Mouse (Mus musculus) T-helper 17 cell (primary cell): ENCODE data around the gene Psmb6.

Source experiments
- in situ Hi-C, 2 experiments: fragments of 300-600 bp; cut with MboI, MseI; formaldehyde crosslinking; loops; 1 replicate in 1 of 2; 2 replicates in 1 of 2; pipeline ENCODE4 v1.15.1; 2025; ENCODE audit warnings: high pct_unique_total_duplicates in 2 of 2

The Psmb6 gene

DNA sequence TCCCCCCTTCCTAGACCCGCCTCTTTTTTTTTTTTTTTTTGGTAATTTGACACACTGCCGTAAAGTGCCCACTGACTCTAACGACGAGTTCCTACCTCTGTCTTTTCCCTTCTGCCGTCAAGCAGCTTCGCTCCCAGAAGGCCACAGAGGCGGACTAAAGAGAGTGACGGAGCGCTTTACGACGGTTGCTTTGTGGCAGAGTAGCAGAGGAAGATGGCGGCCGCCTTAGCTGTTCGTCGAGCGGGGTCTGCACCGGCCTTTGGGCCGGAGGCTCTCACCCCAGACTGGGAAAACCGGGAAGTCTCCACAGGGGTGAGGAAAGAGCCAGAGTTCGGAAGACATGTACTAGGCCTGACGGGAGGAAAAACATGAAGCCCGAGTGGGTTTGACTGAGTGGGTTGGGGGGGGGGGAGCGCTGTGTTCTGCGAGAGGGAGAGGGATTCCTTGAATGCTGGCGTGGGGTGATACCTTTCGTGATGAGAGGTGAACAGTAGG, at the start of gene Psmb6:
Psmb6 (plus strand) TSS at position 184 of the 495 bp plus-strand sequence.
- in situ Hi-C loops: loop anchor here in 1 of 2 experiments (10.0 kb wide), 1 partner anchor 230 kb away; no protein-coding TSS in a partner anchor

GRCm38 (mm10) chr11:70485498-70485897, 39.7 kb upstream of the Psmb6 start:
- in situ Hi-C loops: no loop called here

GRCm38 (mm10) chr11:70487816-70488215, 37.4 kb upstream of the Psmb6 start:
- in situ Hi-C loops: no loop called here

DNA sequence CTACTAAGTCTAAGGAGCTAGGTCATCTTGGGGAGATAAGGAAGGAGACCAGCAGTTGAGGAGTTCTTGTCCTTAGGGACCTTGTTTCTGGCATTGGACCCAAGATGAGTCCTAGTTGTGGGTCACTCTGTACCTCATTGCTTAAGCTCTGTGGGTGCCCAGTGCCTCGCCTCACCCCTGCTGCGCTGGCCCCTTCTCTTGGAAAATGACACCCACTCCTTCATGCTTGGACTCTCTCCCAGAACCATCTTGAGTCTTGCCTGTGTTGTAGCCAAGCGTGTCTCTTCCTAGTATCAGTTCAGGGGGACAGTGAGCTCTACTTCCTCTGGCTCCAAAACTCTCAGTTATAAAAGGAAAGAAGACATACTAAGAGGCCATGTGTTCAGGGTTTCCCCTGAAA, 36.0 kb upstream of the Psmb6 start:
- in situ Hi-C loops: no loop called here

GRCm38 (mm10) chr11:70489684-70490083, 35.5 kb upstream of the Psmb6 start:
- in situ Hi-C loops: no loop called here

DNA sequence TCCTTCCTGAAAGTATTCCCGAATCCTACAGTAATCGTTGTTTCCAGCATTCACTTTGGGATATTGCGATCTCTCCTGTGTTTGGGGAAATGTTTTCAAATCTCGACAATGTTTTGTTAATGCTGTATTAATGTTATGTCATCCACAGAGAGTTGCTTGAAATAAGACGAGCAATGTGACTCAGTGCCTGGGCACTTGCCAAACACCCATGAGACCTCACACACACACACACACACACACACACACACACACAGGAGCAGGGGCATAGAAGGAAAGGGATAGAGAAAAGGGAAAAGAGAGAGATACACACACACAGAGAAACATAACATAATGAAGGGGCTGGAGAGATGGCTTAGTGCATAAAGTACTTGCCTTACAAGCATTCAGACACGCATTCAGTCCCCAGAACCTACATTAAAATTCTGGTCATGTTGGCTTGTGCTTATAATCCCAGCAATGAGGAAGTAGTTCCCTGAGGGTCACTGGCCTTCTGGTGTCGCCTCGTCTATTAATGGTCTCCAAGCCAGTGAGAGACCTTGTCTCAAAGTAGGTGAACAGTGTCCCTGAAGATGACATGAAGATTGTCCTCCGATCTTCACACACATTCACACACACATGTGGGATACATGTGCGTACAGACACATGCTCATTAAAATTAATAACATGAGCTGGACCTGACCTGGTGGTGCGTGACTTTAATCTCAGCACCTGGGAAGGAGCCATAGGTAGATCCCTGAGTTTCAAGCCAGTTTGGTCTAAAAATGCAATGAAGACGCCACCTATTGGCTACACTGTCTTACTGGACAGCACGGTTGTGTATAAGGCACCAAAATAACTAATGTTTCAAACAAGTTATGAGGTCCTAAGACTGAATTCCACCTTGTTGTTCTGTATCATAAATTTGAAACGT, 25.3 kb upstream of the Psmb6 start:
- in situ Hi-C loops: loop anchor here in 1 of 2 experiments (5.0 to 10.0 kb wide), 2 partner anchors 252 to 895 kb away; partner anchors contain the start of gene Atp1b2

DNA sequence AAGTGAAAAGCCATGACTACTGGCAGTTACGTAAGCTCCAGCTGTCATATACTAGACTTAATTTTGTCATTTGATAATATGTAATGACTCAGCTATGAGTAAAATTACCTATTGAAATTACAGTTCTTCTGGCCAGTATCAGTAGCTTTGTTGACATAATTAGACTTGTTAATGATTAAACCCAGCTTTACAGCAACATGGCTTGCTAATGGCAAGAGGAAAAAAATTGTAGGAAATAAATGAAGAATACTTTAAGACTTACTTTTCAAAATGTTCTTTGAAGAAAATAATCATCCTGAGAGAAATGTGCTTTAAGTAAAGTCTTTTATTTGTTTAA, 24.7 kb upstream of the Psmb6 start:
- in situ Hi-C loops: loop anchor here in 1 of 2 experiments (5.0 to 10.0 kb wide), 2 partner anchors 252 to 896 kb away; partner anchors contain the start of gene Atp1b2

GRCm38 (mm10) chr11:70502018-70502417, 23.1 kb upstream of the Psmb6 start:
- in situ Hi-C loops: loop anchor here in 1 of 2 experiments (5.0 to 10.0 kb wide), 2 partner anchors 250 to 897 kb away; partner anchors contain the start of gene Atp1b2

DNA sequence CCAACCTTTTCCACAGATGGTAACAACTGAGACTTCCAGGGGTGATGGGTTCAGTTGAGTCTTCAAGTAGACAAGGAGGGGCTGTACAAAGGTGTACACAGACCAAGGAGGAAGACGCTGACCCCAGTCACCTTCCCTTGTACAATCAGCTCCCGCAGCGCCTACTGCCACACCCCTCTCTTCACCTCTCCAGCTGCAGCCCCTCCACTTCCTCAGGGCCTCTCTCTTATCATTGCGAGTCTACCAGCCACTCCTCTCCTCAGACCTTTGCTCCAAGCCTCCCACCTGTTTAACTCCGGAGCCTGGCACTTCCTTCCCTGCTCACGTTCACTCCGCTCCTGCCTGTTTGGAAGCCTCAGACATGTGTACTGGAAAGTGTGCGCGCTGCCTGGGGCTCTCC, 20.2 kb upstream of the Psmb6 start, which contains the start of gene Tm4sf5:
Tm4sf5 (plus strand) TSS at position 275 of the 400 bp plus-strand sequence.
- in situ Hi-C loops: loop anchor here (5.0 to 10.0 kb wide), 4 partner anchors 73 to 900 kb away; partner anchors contain the start of genes Arrb2 (in 1 of the 2) and Atp1b2 (in 1 of the 2)

DNA sequence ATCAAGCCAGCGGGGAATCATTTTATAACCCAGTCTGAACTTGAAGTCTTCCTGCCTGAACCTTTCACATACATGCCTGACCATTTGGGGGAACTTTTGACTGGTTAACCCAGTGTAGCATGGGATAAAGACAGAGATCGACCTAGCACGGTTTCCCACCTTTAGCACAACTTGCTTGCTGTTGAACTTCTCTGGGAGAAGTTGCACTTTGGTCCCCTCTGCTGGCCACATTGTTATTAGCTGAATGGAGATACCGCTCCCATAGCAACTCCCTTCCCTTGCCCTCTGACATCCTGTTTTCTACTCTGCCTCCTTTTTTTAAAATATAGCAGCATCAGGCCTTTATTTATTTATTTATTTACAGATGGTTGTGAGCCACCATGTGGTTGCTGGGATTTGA, 18.8 kb upstream of the Psmb6 start:
- in situ Hi-C loops: loop anchor here (5.0 to 10.0 kb wide), 3 partner anchors 74 to 902 kb away; partner anchors contain the start of genes Arrb2 (in 1 of the 2) and Atp1b2 (in 1 of the 2)

- in situ Hi-C loops: loop anchor here (5.0 to 10.0 kb wide), 3 partner anchors 75 to 902 kb away; partner anchors contain the start of genes Arrb2 (in 1 of the 2) and Atp1b2 (in 1 of the 2)
These were observed 18.1 kb upstream of the Psmb6 start for GRCm38 (mm10) chr11:70506962-70507515.

DNA sequence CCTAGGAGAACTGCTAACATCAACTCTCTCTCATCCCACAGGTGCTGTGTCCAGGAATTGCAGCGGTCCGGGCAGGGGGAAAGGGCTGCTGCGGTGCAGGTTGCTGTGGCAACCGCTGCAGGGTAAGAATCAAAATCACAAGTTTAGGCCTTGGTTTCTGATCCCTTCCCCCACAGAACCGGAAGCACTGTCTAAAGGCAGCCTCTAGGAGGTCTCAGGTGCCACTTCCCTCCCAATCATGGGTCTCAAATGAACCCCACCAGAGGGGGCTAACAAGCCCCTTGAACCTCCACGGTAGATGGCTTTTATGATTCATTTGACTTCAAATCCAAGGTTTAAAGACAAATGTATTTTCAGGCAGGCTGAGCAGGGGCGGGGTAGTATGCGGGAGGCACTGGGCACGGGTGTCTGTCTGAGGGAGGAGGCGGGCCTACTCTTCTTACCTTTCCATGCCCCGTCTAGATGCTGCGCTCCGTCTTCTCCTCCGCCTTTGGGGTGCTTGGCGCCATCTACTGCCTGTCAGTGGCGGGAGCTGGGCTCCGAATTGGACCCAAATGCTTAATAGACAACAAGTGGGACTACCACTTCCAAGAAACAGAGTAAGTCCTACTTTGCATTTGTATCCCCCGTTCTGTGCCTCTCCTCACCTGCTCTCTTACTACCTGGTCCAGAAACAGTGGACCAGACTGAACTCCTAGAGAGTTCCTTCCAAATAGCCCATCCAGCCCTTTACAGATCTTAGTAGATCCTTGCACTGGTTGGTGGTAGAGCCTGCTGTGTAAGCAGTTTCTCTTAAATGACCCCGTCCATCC, 15.2 kb upstream of the Psmb6 start:
- in situ Hi-C loops: loop anchor here (5.0 to 10.0 kb wide), 4 partner anchors 78 to 905 kb away; partner anchors contain the start of genes Arrb2 (in 1 of the 2), Atp1b2 (in 1 of the 2) and Pelp1 (in 1 of the 2)

- in situ Hi-C loops: loop anchor here in 1 of 2 experiments (5.0 kb wide), 1 partner anchor 99 kb away; the partner anchor contains the start of gene Pelp1
These were observed 13.9 kb upstream of the Psmb6 start for GRCm38 (mm10) chr11:70511242-70511641.

- in situ Hi-C loops: loop anchor here in 1 of 2 experiments (5.0 kb wide), 1 partner anchor 100 kb away; the partner anchor contains the start of gene Pelp1
These were observed 13.3 kb upstream of the Psmb6 start for GRCm38 (mm10) chr11:70511825-70512224.

- in situ Hi-C loops: loop anchor here in 1 of 2 experiments (5.0 kb wide), 1 partner anchor 101 kb away; the partner anchor contains the start of gene Pelp1
These were observed 12.3 kb upstream of the Psmb6 start for GRCm38 (mm10) chr11:70512709-70513342.

DNA sequence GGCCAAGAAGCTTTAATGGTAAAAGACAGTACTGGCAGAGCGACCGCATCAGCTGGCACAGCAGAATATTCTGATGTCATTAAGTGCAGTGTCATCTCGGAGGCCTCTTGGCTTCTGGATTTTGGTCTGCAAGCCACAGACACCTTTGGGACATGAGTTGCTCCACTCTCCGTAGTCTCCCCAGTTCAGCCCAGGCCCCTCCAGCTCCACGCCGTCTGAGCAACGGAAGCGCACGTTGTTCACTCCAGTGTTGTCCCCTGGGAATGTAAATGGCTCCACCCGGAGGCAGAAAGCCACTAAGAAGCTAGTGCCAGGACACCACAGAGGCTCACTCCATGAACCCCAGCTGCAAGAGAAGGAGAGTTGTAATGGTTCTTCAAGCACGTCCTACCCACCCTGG, 11.6 kb upstream of the Psmb6 start:
- in situ Hi-C loops: loop anchor here in 1 of 2 experiments (5.0 kb wide), 1 partner anchor 101 kb away; the partner anchor contains the start of gene Pelp1

DNA sequence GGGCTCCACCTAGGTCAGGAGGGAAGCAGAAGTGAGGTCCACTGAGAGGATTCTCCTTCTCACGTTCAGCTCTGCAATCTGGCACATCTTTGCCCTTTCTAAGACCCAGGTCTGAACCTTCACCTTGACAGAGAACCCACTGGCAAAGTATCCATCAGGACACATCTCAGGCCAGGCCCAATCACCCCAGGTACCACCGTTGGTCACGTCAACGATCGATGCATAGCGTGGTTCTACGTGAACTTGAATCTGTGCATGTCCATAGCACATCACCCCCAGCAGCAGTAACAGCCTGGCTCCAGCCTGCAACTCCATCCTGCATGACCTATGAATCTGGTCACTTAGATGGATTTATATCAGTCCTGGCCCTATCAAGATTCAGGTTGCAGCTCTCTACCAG, 10.9 kb upstream of the Psmb6 start, which contains the start of gene Vmo1:
Vmo1 (minus strand) TSS at position 329 of the 400 bp plus-strand sequence.
- in situ Hi-C loops: loop anchor here in 1 of 2 experiments (5.0 kb wide), 1 partner anchor 102 kb away; the partner anchor contains the start of gene Pelp1

DNA sequence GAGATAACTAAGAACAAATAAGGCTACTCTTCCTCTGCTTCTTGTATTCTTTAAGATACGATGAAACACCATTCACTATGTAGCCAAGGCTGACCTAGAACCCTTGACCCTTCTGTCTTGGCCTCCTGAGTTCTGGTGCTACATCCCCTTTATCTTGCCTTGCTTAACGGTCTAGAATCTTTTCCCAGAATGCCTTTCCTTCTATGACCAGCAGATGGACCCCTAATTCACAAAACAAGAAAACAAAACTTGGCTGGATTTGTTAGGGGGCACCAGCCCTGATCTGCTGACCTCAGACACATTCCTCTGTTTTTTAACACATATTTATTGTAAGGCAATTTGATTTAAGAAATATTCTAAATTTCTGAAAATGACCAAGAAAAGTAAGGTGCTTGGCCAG, 8.8 kb upstream of the Psmb6 start:
- in situ Hi-C loops: no loop called here

- in situ Hi-C loops: no loop called here
These were observed 6.7 kb upstream of the Psmb6 start for GRCm38 (mm10) chr11:70518436-70518835.

DNA sequence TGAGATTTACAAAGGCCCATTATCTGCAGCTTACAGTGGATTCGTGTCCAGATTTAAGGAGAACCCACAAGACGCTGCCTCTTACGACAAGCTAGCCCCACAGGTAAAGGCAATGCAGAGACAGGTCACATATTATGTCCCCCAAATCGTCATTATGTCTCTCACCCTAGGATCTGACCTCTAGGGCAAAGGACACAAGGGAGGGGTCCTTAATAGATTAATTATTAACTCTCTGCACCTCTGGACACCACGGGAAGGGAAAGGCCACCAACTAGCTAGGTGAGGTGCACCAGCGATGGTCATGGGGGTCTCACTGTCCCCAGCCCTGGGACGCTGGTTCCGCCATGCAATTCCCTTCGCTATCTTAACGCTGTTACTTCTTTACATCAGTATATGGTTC, 6.2 kb upstream of the Psmb6 start, which contains the start of gene Gltpd2:
Gltpd2 (plus strand) TSS at position 274 of the 400 bp plus-strand sequence.
- in situ Hi-C loops: no loop called here
